Mouse (Mus musculus) embryonic facial prominence, embryonic 11.5 days (tissue): Measurements from ENCODE around the gene Rad23b. TPM values are rescaled to one million over a fixed set of nuclear protein-coding genes. Genes with fewer than 3 reads are reported as not detected.

Source experiments
- ATAC-seq: fragments of 200-750 bp; cut with Nextera tagmentation; replicated peaks from 2 replicates; pipeline ENCODE4 v1.8.0; 2017; ENCODE audit warnings: low read depth; ENCODE audit not compliant: insufficient number of reproducible peaks, low FRiP score, low TSS enrichment
- DNase-seq: peaks from one replicate; pipeline ENCODE4 v3.0.0-alpha.2; 2015; ENCODE audit warnings: low spot score
- H3K27ac ChIP-seq: fragments of 300-500 bp; sonication (generic); replicated peaks from 2 replicates; pipeline ENCODE4 v1.5.1; 2014; ENCODE audit warnings: mild to moderate bottlenecking, low read depth, low read length, control low read depth
- H3K27me3 ChIP-seq: fragments of 300-500 bp; sonication (generic); 2 replicates; pipeline ENCODE4 v1.6.1; 2014; ENCODE audit warnings: mild to moderate bottlenecking, low read length, moderate library complexity, mixed read lengths; ENCODE audit not compliant: control insufficient read depth, insufficient read depth
- H3K36me3 ChIP-seq: fragments of 300-500 bp; sonication (generic); replicated peaks from 2 replicates; pipeline ENCODE4 v1.6.1; 2014; ENCODE audit warnings: low read depth, mild to moderate bottlenecking, low read length, moderate library complexity, mixed read lengths; ENCODE audit not compliant: control insufficient read depth, insufficient read depth
- H3K4me1 ChIP-seq: fragments of 300-500 bp; sonication (generic); 2 replicates; pipeline ENCODE4 v1.6.1; 2014; ENCODE audit warnings: low read length, mixed read lengths; ENCODE audit not compliant: control insufficient read depth, insufficient read depth
- H3K4me2 ChIP-seq: fragments of 300-500 bp; sonication (generic); 2 replicates; pipeline ENCODE4 v1.6.1; 2014; ENCODE audit warnings: low read depth, mild to moderate bottlenecking, control low read depth, low read length, moderate library complexity
- H3K4me3 ChIP-seq: fragments of 300-500 bp; sonication (generic); 2 replicates; pipeline ENCODE4 v1.5.1; 2014; ENCODE audit warnings: low read depth, low read length, control low read depth
- H3K9ac ChIP-seq: fragments of 300-500 bp; sonication (generic); replicated peaks from 2 replicates; pipeline ENCODE4 v1.6.1; 2014; ENCODE audit warnings: mild to moderate bottlenecking, control low read depth, low read length
- H3K9me3 ChIP-seq: fragments of 300-500 bp; sonication (generic); replicated peaks from 2 replicates; pipeline ENCODE4 v1.6.1; 2016; ENCODE audit warnings: mild to moderate bottlenecking, low read length, inconsistent platforms, mixed read lengths; ENCODE audit not compliant: control insufficient read depth
- WGBS: fragments of 180-500 bp; shearing (Covaris S2); extraction: QIAGEN DNeasy Blood & Tissue Kit; methylation state at CpG from one replicate; pipeline ENCODE4 v1.1.7; 2014; 5-methylcytosine and 5-hydroxymethylcytosine counted together
- polyA plus RNA-seq: library from polyadenylated mRNA; unstranded; fragments of >200 nt; fragmentation: Nextera tagmentation; extraction: Ambion mirVana; gene quantifications from 2 replicates; pipeline ENCODE4 v1.2.1, GENCODE M21; 2014

Gene Rad23b
- polyA plus RNA-seq, 1 experiment from 2014 or later, result 123 TPM

DNA sequence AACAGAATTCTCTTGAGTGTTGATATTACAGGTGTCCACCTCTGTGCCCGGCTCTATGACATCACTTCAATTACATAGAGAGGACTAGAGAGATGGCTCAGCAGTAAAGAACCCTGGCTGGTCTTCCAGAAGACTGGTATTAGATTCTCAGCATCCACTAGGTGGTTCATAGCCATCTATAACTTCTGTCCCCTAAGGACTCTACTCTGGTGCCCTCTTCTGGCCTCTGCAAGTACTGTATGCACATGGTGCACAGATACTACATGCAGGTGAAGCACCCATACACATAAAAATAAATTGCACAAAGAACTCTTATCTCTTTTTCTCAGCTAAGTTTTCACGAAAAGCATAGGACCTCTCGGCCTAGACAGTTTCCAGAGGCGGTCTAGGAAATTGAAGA is 14.5 kb downstream of the Rad23b start:
- no peak overlapping the region for H3K4me2 ChIP-seq
- ATAC-seq (no peak), DNase-seq (peak; percentile 8)
- no peaks in the 10 kb centered on the region for H3K27me3 ChIP-seq
- no peak overlapping the region for H3K4me3 ChIP-seq
- no peaks in the 10 kb centered on the region for H3K9me3 ChIP-seq
- WGBS, result 92% methylated on average over 4 of the region's 4 CpGs
- no peak overlapping the region for H3K9ac ChIP-seq
- no peak overlapping the region for H3K27ac ChIP-seq
- H3K4me1 ChIP-seq, result no peaks in the 10 kb centered on the region
- H3K36me3 ChIP-seq, result no peaks in the 10 kb centered on the region

DNA sequence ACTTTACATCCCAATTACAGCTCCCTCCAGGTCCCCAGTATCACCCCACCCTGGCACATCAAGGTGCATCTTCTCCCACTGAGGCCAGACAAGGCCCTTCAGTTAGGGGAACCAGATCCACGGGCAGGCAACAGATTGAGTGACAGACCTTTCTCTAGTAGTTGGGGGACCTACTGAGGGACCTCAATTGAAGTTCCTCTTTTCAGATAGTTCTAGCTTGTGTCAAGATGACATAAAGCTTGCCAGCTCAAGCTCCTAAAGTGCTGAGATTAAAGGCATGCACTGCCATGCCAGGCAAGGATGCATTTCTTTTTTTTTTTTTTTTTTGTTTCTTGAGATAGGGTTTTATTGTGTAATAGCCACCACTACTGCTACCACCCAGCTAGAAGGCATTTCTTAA is 16.2 kb downstream of the Rad23b start:
- Histone ChIP-seq H3K36me3 (peaks cover 2% of the 10 kb centered on the region; the same call in 1 of the 2 replicates), H3K4me2 (no peak overlapping the region), H3K27me3 (no peaks in the 10 kb centered on the region), H3K4me1 (no peaks in the 10 kb centered on the region), H3K9me3 (no peaks in the 10 kb centered on the region), H3K9ac (no peak overlapping the region), H3K27ac (no peak overlapping the region), H3K4me3 (no peak overlapping the region)
- DNase-seq, result no peak
- WGBS, result 77% methylated on average over 1 of the region's 1 CpGs
- no peak for ATAC-seq

DNA sequence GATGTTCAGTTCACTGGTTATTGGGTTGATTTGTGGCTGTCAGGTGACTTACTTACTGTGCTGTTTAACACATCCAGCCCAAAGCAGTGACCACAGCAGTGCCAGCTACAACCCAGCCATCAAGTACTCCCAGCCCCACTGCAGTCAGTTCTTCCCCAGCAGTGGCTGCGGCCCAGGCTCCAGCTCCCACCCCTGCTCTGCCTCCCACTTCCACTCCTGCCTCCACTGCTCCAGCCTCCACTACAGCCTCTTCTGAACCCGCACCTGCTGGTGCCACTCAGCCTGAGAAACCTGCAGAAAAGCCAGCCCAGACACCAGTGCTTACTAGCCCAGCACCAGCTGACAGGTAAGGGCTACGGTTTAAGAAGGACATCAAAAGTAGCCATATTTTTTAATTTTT is 20.3 kb downstream of the Rad23b start:
- Histone ChIP-seq H3K27ac (no peak overlapping the region), H3K4me1 (no peaks in the 10 kb centered on the region), H3K36me3 (peaks cover 2% of the 10 kb centered on the region; the same call in 1 of the 2 replicates), H3K4me2 (no peak overlapping the region), H3K9ac (no peak overlapping the region), H3K9me3 (no peaks in the 10 kb centered on the region), H3K4me3 (no peak overlapping the region), H3K27me3 (no peaks in the 10 kb centered on the region)
- no peak for DNase-seq
- WGBS, result 95% methylated on average over 3 of the region's 3 CpGs
- no peak for ATAC-seq

DNA sequence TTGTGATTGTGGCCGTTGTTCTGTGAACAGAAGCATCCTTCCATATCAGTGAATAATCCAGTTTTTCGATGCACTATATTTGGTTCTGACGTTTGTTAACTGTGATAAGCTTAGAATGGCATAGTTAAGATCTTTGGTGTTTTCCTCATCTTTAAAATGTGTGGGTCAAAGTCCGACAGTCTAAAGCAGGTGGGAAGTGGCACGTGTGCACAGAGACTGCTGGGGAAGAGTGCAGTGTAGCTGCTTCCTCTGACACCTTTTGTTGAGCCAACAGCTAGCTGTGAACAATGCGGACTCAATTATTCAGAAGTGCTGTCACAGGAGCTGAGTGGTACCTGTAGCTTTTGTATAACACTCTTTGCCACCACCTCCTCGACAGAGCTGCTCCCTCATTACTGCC is 21.5 kb downstream of the Rad23b start:
- Histone ChIP-seq H3K27me3 (no peaks in the 10 kb centered on the region), H3K4me3 (no peak overlapping the region), H3K4me2 (no peak overlapping the region), H3K4me1 (no peaks in the 10 kb centered on the region), H3K9ac (no peak overlapping the region), H3K9me3 (no peaks in the 10 kb centered on the region), H3K27ac (no peak overlapping the region), H3K36me3 (peaks cover 2% of the 10 kb centered on the region; the same call in 1 of the 2 replicates)
- 88% methylated on average over 7 of the region's 7 CpGs for WGBS
- no peak for ATAC-seq
- no peak for DNase-seq

DNA sequence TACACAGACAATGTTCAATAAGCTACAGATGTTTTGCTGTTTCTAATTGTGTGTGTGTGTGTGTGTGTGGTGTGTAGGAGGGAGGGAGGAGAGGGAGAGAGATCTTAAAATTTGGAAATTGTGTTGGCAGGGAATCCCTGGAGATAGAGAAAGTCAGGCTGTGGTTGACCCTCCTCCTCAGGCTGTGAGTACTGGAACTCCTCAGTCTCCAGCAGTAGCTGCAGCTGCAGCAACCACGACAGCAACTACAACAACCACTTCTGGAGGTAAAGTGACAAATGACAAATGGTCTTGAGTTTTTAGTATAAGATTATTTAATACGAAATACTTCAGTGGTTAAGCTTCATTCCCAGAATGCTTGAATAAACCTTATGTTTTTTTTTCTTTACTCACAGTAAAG is 32.5 kb downstream of the Rad23b start:
- Histone ChIP-seq H3K4me2 (no peak overlapping the region), H3K27me3 (no peaks in the 10 kb centered on the region), H3K4me1 (no peaks in the 10 kb centered on the region), H3K9ac (no peak overlapping the region), H3K27ac (no peak overlapping the region), H3K9me3 (no peaks in the 10 kb centered on the region), H3K4me3 (no peak overlapping the region), H3K36me3 (peaks cover 10% of the 10 kb centered on the region)
- ATAC-seq (no peak), DNase-seq (no peak)
- WGBS, result 88% methylated on average over 2 of the region's 2 CpGs

DNA sequence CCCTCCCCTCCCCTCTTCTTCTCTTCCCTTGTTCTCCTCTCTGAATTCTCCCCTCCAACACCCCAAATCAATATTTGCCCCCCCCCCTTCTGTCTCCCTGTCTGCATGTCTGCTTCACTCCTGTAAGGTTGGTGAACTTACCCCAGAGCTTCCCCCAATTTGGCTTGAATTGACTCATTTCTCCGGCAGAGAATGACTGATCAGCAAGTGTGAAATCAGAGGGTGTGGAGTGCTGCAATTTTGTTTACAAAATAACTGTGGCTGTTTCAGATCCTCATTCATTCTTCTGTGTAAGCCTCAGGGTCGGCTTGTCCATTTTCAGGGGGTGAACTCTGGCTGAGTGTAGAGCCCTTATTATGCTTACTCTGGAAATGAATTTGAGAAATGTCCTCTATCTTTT is 36.9 kb downstream of the Rad23b start:
- Histone ChIP-seq H3K9me3 (no peaks in the 10 kb centered on the region), H3K27me3 (no peaks in the 10 kb centered on the region), H3K4me3 (no peak overlapping the region), H3K4me1 (no peaks in the 10 kb centered on the region), H3K27ac (no peak overlapping the region), H3K9ac (no peak overlapping the region), H3K36me3 (peaks cover 6% of the 10 kb centered on the region), H3K4me2 (no peak overlapping the region)
- ATAC-seq (no peak), DNase-seq (no peak)
- WGBS, result 79% methylated on average over 2 of the region's 2 CpGs

DNA sequence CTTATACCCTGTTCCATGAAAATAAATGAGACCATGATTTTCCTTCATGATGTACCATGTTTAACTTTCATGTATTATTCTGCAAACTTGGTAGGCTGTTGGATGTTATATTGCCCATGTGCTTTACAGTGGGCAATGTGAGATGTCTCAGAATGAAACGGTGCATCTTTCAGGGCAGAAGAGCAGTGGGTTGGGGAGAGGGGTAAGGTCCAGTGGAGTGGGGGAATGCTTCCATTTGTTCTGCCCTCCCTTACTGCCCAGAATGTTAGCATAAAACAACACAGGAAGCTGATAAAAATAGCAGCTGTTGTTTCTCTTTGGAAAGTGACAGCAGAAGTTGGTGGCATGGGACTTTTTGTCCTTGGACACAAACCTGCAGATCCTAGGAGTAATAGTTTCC is 41.6 kb downstream of the Rad23b start:
- no peaks in the 10 kb centered on the region for H3K4me1 ChIP-seq
- no peak overlapping the region for H3K27ac ChIP-seq
- WGBS, result 89% methylated on average over 1 of the region's 1 CpGs
- H3K36me3 ChIP-seq, result no peaks in the 10 kb centered on the region; the same call in 1 of the 2 replicates
- no peaks in the 10 kb centered on the region for H3K27me3 ChIP-seq
- H3K4me3 ChIP-seq, result no peak overlapping the region
- H3K9ac ChIP-seq, result no peak overlapping the region
- no peaks in the 10 kb centered on the region for H3K9me3 ChIP-seq
- H3K4me2 ChIP-seq, result no peak overlapping the region
- no peak for ATAC-seq
- no peak for DNase-seq

DNA sequence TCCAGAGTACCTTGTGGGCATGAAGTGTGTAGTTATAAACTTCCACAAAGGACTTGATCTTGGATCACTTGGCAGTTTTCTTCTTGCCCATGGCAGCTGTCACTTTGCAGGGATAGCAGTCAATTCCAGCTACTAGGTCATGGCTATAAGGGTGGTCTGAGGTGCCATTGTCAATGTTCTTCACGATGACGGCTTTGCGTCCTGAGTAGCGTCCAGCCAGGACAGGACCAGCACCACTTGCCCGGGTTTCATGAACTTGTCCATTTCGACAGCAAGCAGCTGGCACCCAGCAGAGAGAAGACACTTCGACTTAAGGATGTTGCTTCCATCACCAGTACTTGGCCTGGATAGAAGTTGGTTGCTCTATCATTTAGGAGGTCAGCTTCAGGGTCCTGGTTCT is 42.6 kb downstream of the Rad23b start:
- no peak for DNase-seq
- 90% methylated on average over 7 of the region's 7 CpGs for WGBS

More for the DNA sequence above, 42.6 kb downstream of the Rad23b start:
- Histone ChIP-seq H3K4me2 (no peak overlapping the region), H3K4me3 (no peak overlapping the region), H3K9me3 (no peaks in the 10 kb centered on the region), H3K9ac (no peak overlapping the region), H3K27ac (no peak overlapping the region), H3K4me1 (no peaks in the 10 kb centered on the region), H3K27me3 (no peaks in the 10 kb centered on the region), H3K36me3 (no peaks in the 10 kb centered on the region)
- ATAC-seq, result no peak
